Mouse (Mus musculus) liver, adult 2 months (tissue): ENCODE data around the gene Eif3d. TPM values are rescaled to one million over a fixed set of nuclear protein-coding genes. Genes with fewer than 3 reads are reported as not detected.

Source experiments
- DNase-seq: peaks from one replicate; pipeline ENCODE4 v3.0.0-alpha.2; 2011; ENCODE audit warnings: low read depth, low spot score; ENCODE audit errors: extremely low read depth
- H3K27ac ChIP-seq: fragments of 200-500 bp; replicated peaks from 2 replicates; pipeline ENCODE4 v1.5.1; 2012; ENCODE audit warnings: low read depth, mild to moderate bottlenecking, control low read depth, inconsistent platforms, low read length; ENCODE audit not compliant: insufficient read depth
- H3K27me3 ChIP-seq: fragments of 200-500 bp; 2 replicates; pipeline ENCODE4 v1.6.1; 2012; ENCODE audit warnings: mild to moderate bottlenecking, moderate library complexity, low read length, inconsistent platforms; ENCODE audit not compliant: control insufficient read depth, insufficient read depth
- H3K36me3 ChIP-seq: fragments of 200-500 bp; 2 replicates; pipeline ENCODE4 v1.6.1; 2012; ENCODE audit warnings: low read length, inconsistent platforms; ENCODE audit not compliant: control insufficient read depth, insufficient read depth
- H3K4me1 ChIP-seq: fragments of 200-500 bp; 2 replicates; pipeline ENCODE4 v1.6.1; 2011; ENCODE audit warnings: low read length; ENCODE audit not compliant: control insufficient read depth, insufficient read depth
- H3K4me3 ChIP-seq: fragments of 200-500 bp; 2 replicates; pipeline ENCODE4 v1.5.1; 2011; ENCODE audit warnings: low read depth, mild to moderate bottlenecking, control low read depth, low read length, moderate library complexity; ENCODE audit not compliant: insufficient read depth
- H3K79me2 ChIP-seq: fragments of 200-500 bp; 2 replicates; pipeline ENCODE4 v1.6.1; 2012; ENCODE audit warnings: inconsistent platforms, mild to moderate bottlenecking, low read length, moderate library complexity; ENCODE audit not compliant: control insufficient read depth, insufficient read depth
- H3K9ac ChIP-seq: fragments of 200-500 bp; 2 replicates; pipeline ENCODE4 v1.6.1; 2012; ENCODE audit warnings: low read depth, mild to moderate bottlenecking, control low read depth, inconsistent platforms, low read length
- CTCF ChIP-seq: fragments of 200-500 bp; IDR thresholded peaks from 2 replicates; pipeline ENCODE4 v1.5.1; 2011; ENCODE audit warnings: low read depth, low read length, control low read depth
- POLR2A ChIP-seq: fragments of 200-500 bp; IDR thresholded peaks from 2 replicates; pipeline ENCODE4 v1.6.1; 2011; ENCODE audit warnings: low read length, control low read depth; ENCODE audit not compliant: insufficient read depth; ENCODE audit errors: extremely low read depth
- WGBS: fragments of 180-500 bp; shearing (Covaris S2); methylation state at CpG from one replicate; pipeline ENCODE4 v1.1.7; 2018; 5-methylcytosine and 5-hydroxymethylcytosine counted together
- polyA plus RNA-seq: library from polyadenylated mRNA; depleted of rRNA; stranded (reverse); fragments of >200 nt; gene quantifications from 2 replicates; pipeline ENCODE4 v1.2.3, GENCODE M21; 2012
- total RNA-seq: library from RNA; depleted of rRNA; stranded (reverse); fragments of >200 nt; gene quantifications from 2 replicates; pipeline ENCODE4 v1.2.3, GENCODE M21; 2014

Eif3d gene
- total and polyA plus RNA-seq, 2 experiments = 57.3 to 92.9 TPM

DNA sequence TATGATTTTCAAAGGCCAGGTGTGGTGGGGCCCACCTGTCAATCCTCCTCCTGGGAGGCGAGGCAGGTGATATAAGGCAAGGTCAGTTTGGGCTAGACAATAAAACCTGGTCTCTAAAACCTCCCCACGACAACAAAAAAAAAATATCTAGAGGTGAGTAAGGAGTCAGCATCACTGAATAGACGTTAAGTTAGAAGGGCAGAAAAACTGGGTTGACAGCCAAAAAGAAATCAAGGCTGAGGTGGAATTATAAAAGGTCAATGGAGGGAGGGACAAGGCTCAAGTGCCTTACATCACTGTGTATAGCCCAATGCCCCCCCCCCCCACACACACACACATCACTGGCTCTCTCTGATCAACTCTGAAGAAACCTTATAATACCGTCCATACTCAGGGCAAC, 42.5 kb downstream of the Eif3d start:
- peaks cover 20% of the 10 kb centered on the region for H3K79me2 ChIP-seq
- DNase-seq = no peak
- H3K9ac ChIP-seq = peak overlapping the region; percentile 91
- no peaks in the 10 kb centered on the region for H3K27me3 ChIP-seq
- H3K36me3 ChIP-seq = peaks cover 12% of the 10 kb centered on the region; the same call in 1 of the 2 replicates
- peak overlapping the region; percentile 95 for H3K27ac ChIP-seq
- H3K4me3 ChIP-seq = peak overlapping the region; percentile 88
- 10% methylated on average over 4 of the region's 4 CpGs for WGBS
- H3K4me1 ChIP-seq = peaks cover 30% of the 10 kb centered on the region
- no peak for TF ChIP-seq POLR2A
- no peak for TF ChIP-seq CTCF

DNA sequence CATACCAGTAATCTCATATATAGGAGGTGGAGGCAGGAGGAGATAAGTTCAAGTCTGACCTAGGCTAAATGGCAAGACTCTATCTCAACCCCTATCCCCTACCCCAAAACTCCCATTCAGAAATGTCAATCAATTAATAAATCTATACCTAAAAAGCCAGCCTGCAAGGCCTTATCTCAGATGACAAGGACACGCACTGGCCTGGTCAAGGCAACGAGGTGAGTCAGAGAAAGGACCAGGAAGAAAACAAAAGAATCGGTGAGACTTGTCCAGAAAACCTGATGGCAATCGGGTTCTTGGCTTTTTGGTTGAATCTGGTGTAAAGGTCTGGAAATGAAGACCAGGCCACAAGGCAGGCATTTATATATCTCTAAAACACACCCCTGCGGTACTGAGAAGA, 43.7 kb downstream of the Eif3d start:
- no peaks in the 10 kb centered on the region for H3K27me3 ChIP-seq
- peaks cover 14% of the 10 kb centered on the region; the same call in 1 of the 2 replicates for H3K36me3 ChIP-seq
- TF ChIP-seq CTCF (no peak), POLR2A (no peak)
- H3K27ac ChIP-seq = no peak overlapping the region
- 84% methylated on average over 5 of the region's 5 CpGs for WGBS
- no peak overlapping the region for H3K9ac ChIP-seq
- H3K79me2 ChIP-seq = peaks cover 24% of the 10 kb centered on the region
- H3K4me3 ChIP-seq = no peak overlapping the region
- H3K4me1 ChIP-seq = peaks cover 36% of the 10 kb centered on the region
- DNase-seq = no peak

DNA sequence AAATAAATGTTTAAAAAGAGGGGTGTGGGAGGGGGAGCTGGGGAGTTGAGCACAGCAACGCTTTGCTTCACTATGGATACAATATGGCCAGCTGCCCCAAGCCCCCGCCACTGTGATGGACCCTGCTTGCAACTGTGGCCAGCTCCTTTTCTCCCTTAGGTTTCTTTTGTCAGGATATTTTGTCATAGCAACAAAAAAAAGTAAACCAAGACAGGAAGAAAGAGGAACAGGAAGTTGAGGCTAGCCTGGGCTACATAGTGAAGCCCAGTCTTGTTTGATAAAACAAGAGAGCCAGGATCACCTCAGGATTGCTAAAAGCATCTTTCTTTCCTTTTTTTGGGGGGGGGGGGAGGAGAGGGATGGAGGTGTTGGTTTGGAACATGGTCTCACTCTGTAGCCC, 45.4 kb downstream of the Eif3d start:
- no peak overlapping the region for H3K27ac ChIP-seq
- no peak overlapping the region for H3K9ac ChIP-seq
- no peak overlapping the region for H3K4me3 ChIP-seq
- WGBS = 97% methylated on average over 2 of the region's 2 CpGs
- no peak for DNase-seq
- H3K36me3 ChIP-seq = peaks cover 17% of the 10 kb centered on the region; the same call in 1 of the 2 replicates
- no peaks in the 10 kb centered on the region for H3K27me3 ChIP-seq
- peaks cover 40% of the 10 kb centered on the region for H3K4me1 ChIP-seq
- TF ChIP-seq POLR2A (no peak), CTCF (no peak)
- peaks cover 36% of the 10 kb centered on the region for H3K79me2 ChIP-seq

- Histone ChIP-seq H3K79me2 (peaks cover 37% of the 10 kb centered on the region), H3K4me3 (no peak overlapping the region), H3K27ac (peak overlapping the region; percentile 83), H3K36me3 (peaks cover 18% of the 10 kb centered on the region; the same call in 1 of the 2 replicates), H3K27me3 (no peaks in the 10 kb centered on the region), H3K9ac (0 out of 2 replicates have a peak overlapping the region, but pooled peaks have one; percentile 6), H3K4me1 (peaks cover 40% of the 10 kb centered on the region)
- WGBS = 42% methylated on average over 9 of the region's 9 CpGs
- no peak for DNase-seq
- no peak for TF ChIP-seq POLR2A
- TF ChIP-seq CTCF = no peak
Measured at GRCm38 (mm10) chr15:77923267-77924035, 47.2 kb downstream of the Eif3d start.

GRCm38 (mm10) chr15:77922710-77923109, 47.9 kb downstream of the Eif3d start:
- 12% methylated on average over 9 of the region's 9 CpGs for WGBS
- H3K36me3 ChIP-seq = peaks cover 21% of the 10 kb centered on the region; the same call in 1 of the 2 replicates

GRCm38 (mm10) chr15:77921636-77922035, 49.0 kb downstream of the Eif3d start:
- H3K9ac ChIP-seq = no peak overlapping the region
- H3K4me3 ChIP-seq = no peak overlapping the region
- H3K4me1 ChIP-seq = peaks cover 32% of the 10 kb centered on the region
- peaks cover 21% of the 10 kb centered on the region; the same call in 1 of the 2 replicates for H3K79me2 ChIP-seq
- no peaks in the 10 kb centered on the region for H3K27me3 ChIP-seq
- H3K36me3 ChIP-seq = peaks cover 15% of the 10 kb centered on the region; the same call in 1 of the 2 replicates
- 78% methylated on average over 6 of the region's 6 CpGs for WGBS
- H3K27ac ChIP-seq = peak overlapping the region; percentile 84
- TF ChIP-seq POLR2A = no peak
- TF ChIP-seq CTCF = no peak
- no peak for DNase-seq

More at GRCm38 (mm10) chr15:77922710-77923109, 47.9 kb downstream of the Eif3d start:
- peaks cover 30% of the 10 kb centered on the region for H3K79me2 ChIP-seq
- TF ChIP-seq POLR2A = 0 out of 2 replicates have a peak, but pooled peaks have one; percentile 23
- no peak for TF ChIP-seq CTCF
- peak overlapping the region; percentile 84 for H3K27ac ChIP-seq
- peaks cover 37% of the 10 kb centered on the region for H3K4me1 ChIP-seq
- H3K27me3 ChIP-seq = no peaks in the 10 kb centered on the region
- no peak overlapping the region for H3K4me3 ChIP-seq
- peak; percentile 100 for DNase-seq
- peak overlapping the region; percentile 61 for H3K9ac ChIP-seq
